Mouse (Mus musculus): ENCODE measurements around the gene Lrch3. TPM values are rescaled to one million over a fixed set of nuclear protein-coding genes. Genes with fewer than 3 reads are reported as not detected.
A peak's percentile ranks its signal among the peaks of the same experiment; 100 is the strongest.
"Not testable (repeated sequence)": the region's sequence is repeated elsewhere in the genome, so short reads cannot be mapped to it uniquely, and the experiment has no call there.

Gene Lrch3
- 35.2 and 51.7 TPM in 2 replicates for polyA plus RNA-seq (2014; fragmentation: Nextera tagmentation; extraction: Ambion mirVana)

- H3K4me3 ChIP-seq (replicated peaks; ENCODE audit: low read depth, low read length): peak within 1 kb of the TSS; percentile 95
- H3K9me3 ChIP-seq (ENCODE audit: control insufficient read depth, low read length): no peaks in the 10 kb centered on the region
- H3K27ac ChIP-seq (replicated peaks; ENCODE audit: low read depth, low read length): peak within 1 kb of the TSS; percentile 89
- no peaks in the 10 kb centered on the region for H3K27me3 ChIP-seq (ENCODE audit: control insufficient read depth, insufficient read depth, low read length)
- DNase-seq: peak; percentile 96
- WGBS: under 1% methylated on average over 85 of the region's 85 CpGs
- H3K36me3 ChIP-seq (ENCODE audit: control insufficient read depth, insufficient read depth, low read length): 0 out of 2 replicates have a peak, but pooled peaks cover 2% of the 10 kb centered on the region
- peaks cover 8% of the 10 kb centered on the region; the same call in 1 of the 2 replicates for H3K4me1 ChIP-seq (ENCODE audit: control insufficient read depth, insufficient read depth, low read length)
- ATAC-seq (ENCODE audit: low FRiP score, low TSS enrichment): peak; percentile 93
- peak within 1 kb of the TSS; percentile 69 for H3K4me2 ChIP-seq (ENCODE audit: low read length)
- H3K9ac ChIP-seq (replicated peaks; ENCODE audit: low read length): peak within 1 kb of the TSS; percentile 91
These were observed at the start of gene Lrch3 for GRCm38 (mm10) chr16:32913937-32914881. Lrch3 (plus strand) TSS chr16:32914100.

- Histone ChIP-seq H3K9ac (replicated peaks; ENCODE audit: low read length) (no peak overlapping the region), H3K4me3 (replicated peaks; ENCODE audit: low read depth, low read length) (no peak overlapping the region), H3K4me2 (ENCODE audit: low read length) (no peak overlapping the region), H3K27ac (replicated peaks; ENCODE audit: low read depth, low read length) (no peak overlapping the region), H3K27me3 (ENCODE audit: control insufficient read depth, insufficient read depth, low read length) (no peaks in the 10 kb centered on the region), H3K4me1 (ENCODE audit: control insufficient read depth, insufficient read depth, low read length) (peaks cover 12% of the 10 kb centered on the region), H3K9me3 (ENCODE audit: control insufficient read depth, low read length) (no peaks in the 10 kb centered on the region), H3K36me3 (ENCODE audit: control insufficient read depth, insufficient read depth, low read length) (0 out of 2 replicates have a peak, but pooled peaks cover 7% of the 10 kb centered on the region)
- DNase-seq (no peak), ATAC-seq (ENCODE audit: low FRiP score, low TSS enrichment) (no peak)
- WGBS: 72% methylated on average over 4 of the region's 4 CpGs
These were observed 48.5 kb upstream of the Lrch3 start for GRCm38 (mm10) chr16:32865401-32865800.

- peak overlapping the region; percentile 80 for H3K4me2 ChIP-seq (ENCODE audit: low read length)
- no peak overlapping the region for H3K27ac ChIP-seq (replicated peaks; ENCODE audit: low read depth, low read length)
- H3K36me3 ChIP-seq (ENCODE audit: control insufficient read depth, insufficient read depth, low read length): no peaks in the 10 kb centered on the region
- H3K4me1 ChIP-seq (ENCODE audit: control insufficient read depth, insufficient read depth, low read length): peaks cover 12% of the 10 kb centered on the region
- ATAC-seq (ENCODE audit: low FRiP score, low TSS enrichment): no peak
- peak overlapping the region; percentile 81; the same call in 1 of the 2 replicates for H3K4me3 ChIP-seq (replicated peaks; ENCODE audit: low read depth, low read length)
- DNase-seq: no peak
- no peaks in the 10 kb centered on the region for H3K9me3 ChIP-seq (ENCODE audit: control insufficient read depth, low read length)
- H3K9ac ChIP-seq (replicated peaks; ENCODE audit: low read length): 0 out of 2 replicates have a peak overlapping the region, but pooled peaks have one; percentile 82
- H3K27me3 ChIP-seq (ENCODE audit: control insufficient read depth, insufficient read depth, low read length): no peaks in the 10 kb centered on the region
- 88% methylated on average over 5 of the region's 5 CpGs for WGBS
These were observed 47.2 kb upstream of the Lrch3 start for GRCm38 (mm10) chr16:32866713-32867112.

GRCm38 (mm10) chr16:32867919-32868552, 45.9 kb upstream of the Lrch3 start:
- Histone ChIP-seq H3K36me3 (ENCODE audit: control insufficient read depth, insufficient read depth, low read length) (no peaks in the 10 kb centered on the region), H3K9me3 (ENCODE audit: control insufficient read depth, low read length) (no peaks in the 10 kb centered on the region), H3K4me2 (ENCODE audit: low read length) (peak overlapping the region; percentile 80), H3K9ac (replicated peaks; ENCODE audit: low read length) (peak overlapping the region; percentile 82), H3K4me3 (replicated peaks; ENCODE audit: low read depth, low read length) (peak overlapping the region; percentile 81), H3K27ac (replicated peaks; ENCODE audit: low read depth, low read length) (peak overlapping the region; percentile 84), H3K27me3 (ENCODE audit: control insufficient read depth, insufficient read depth, low read length) (no peaks in the 10 kb centered on the region), H3K4me1 (ENCODE audit: control insufficient read depth, insufficient read depth, low read length) (peaks cover 12% of the 10 kb centered on the region)
- WGBS: under 1% methylated on average over 35 of the region's 35 CpGs
- peak; percentile 99 for ATAC-seq (ENCODE audit: low FRiP score, low TSS enrichment)
- peak; percentile 95 for DNase-seq

GRCm38 (mm10) chr16:32870231-32870630, 43.7 kb upstream of the Lrch3 start:
- WGBS: 61% methylated on average over 5 of the region's 5 CpGs
- no peaks in the 10 kb centered on the region for H3K36me3 ChIP-seq (ENCODE audit: control insufficient read depth, insufficient read depth, low read length)
- H3K4me1 ChIP-seq (ENCODE audit: control insufficient read depth, insufficient read depth, low read length): peaks cover 12% of the 10 kb centered on the region
- DNase-seq (no peak), ATAC-seq (ENCODE audit: low FRiP score, low TSS enrichment) (no peak)
- H3K9me3 ChIP-seq (ENCODE audit: control insufficient read depth, low read length): no peaks in the 10 kb centered on the region
- H3K4me2 ChIP-seq (ENCODE audit: low read length): no peak overlapping the region
- H3K4me3 ChIP-seq (replicated peaks; ENCODE audit: low read depth, low read length): no peak overlapping the region
- H3K27ac ChIP-seq (replicated peaks; ENCODE audit: low read depth, low read length): no peak overlapping the region
- no peak overlapping the region for H3K9ac ChIP-seq (replicated peaks; ENCODE audit: low read length)
- no peaks in the 10 kb centered on the region for H3K27me3 ChIP-seq (ENCODE audit: control insufficient read depth, insufficient read depth, low read length)

- 58% methylated on average over 3 of the region's 3 CpGs for WGBS
- H3K9me3 ChIP-seq (ENCODE audit: control insufficient read depth, low read length): no peaks in the 10 kb centered on the region
- ATAC-seq (ENCODE audit: low FRiP score, low TSS enrichment) (no peak), DNase-seq (no peak)
- no peak overlapping the region for H3K4me3 ChIP-seq (replicated peaks; ENCODE audit: low read depth, low read length)
- no peak overlapping the region for H3K27ac ChIP-seq (replicated peaks; ENCODE audit: low read depth, low read length)
- H3K27me3 ChIP-seq (ENCODE audit: control insufficient read depth, insufficient read depth, low read length): no peaks in the 10 kb centered on the region
- no peak overlapping the region for H3K9ac ChIP-seq (replicated peaks; ENCODE audit: low read length)
- no peaks in the 10 kb centered on the region for H3K36me3 ChIP-seq (ENCODE audit: control insufficient read depth, insufficient read depth, low read length)
- H3K4me2 ChIP-seq (ENCODE audit: low read length): no peak overlapping the region
- no peaks in the 10 kb centered on the region for H3K4me1 ChIP-seq (ENCODE audit: control insufficient read depth, insufficient read depth, low read length)
These were observed 40.5 kb upstream of the Lrch3 start for GRCm38 (mm10) chr16:32873366-32873765.

- not testable (repeated sequence) for H3K27me3 ChIP-seq (ENCODE audit: control insufficient read depth, insufficient read depth, low read length); H3K27ac ChIP-seq (replicated peaks; ENCODE audit: low read depth, low read length); H3K9me3 ChIP-seq (ENCODE audit: control insufficient read depth, low read length); H3K9ac ChIP-seq (replicated peaks; ENCODE audit: low read length); ATAC-seq (ENCODE audit: low FRiP score, low TSS enrichment); DNase-seq; H3K4me2 ChIP-seq (ENCODE audit: low read length); H3K36me3 ChIP-seq (ENCODE audit: control insufficient read depth, insufficient read depth, low read length); H3K4me3 ChIP-seq (replicated peaks; ENCODE audit: low read depth, low read length)
- H3K4me1 ChIP-seq (ENCODE audit: control insufficient read depth, insufficient read depth, low read length): peaks cover 12% of the 10 kb centered on the region
- WGBS: 68% methylated on average over 1 of the region's 1 CpGs
These were observed 38.6 kb upstream of the Lrch3 start for GRCm38 (mm10) chr16:32875281-32875680.

- Histone ChIP-seq H3K27me3 (ENCODE audit: control insufficient read depth, insufficient read depth, low read length) (no peaks in the 10 kb centered on the region), H3K36me3 (ENCODE audit: control insufficient read depth, insufficient read depth, low read length) (no peaks in the 10 kb centered on the region), H3K27ac (replicated peaks; ENCODE audit: low read depth, low read length) (no peak overlapping the region), H3K4me1 (ENCODE audit: control insufficient read depth, insufficient read depth, low read length) (peaks cover 12% of the 10 kb centered on the region), H3K4me2 (ENCODE audit: low read length) (no peak overlapping the region), H3K9ac (replicated peaks; ENCODE audit: low read length) (no peak overlapping the region), H3K4me3 (replicated peaks; ENCODE audit: low read depth, low read length) (no peak overlapping the region), H3K9me3 (ENCODE audit: control insufficient read depth, low read length) (no peaks in the 10 kb centered on the region)
- ATAC-seq (ENCODE audit: low FRiP score, low TSS enrichment): no peak
- 94% methylated on average over 3 of the region's 3 CpGs for WGBS
- no peak for DNase-seq
These were observed 38.1 kb upstream of the Lrch3 start for GRCm38 (mm10) chr16:32875847-32876246.
